Mouse (Mus musculus) adrenal gland, postnatal 4 days (tissue): ENCODE data around the gene Gm648. TPM values are rescaled to one million over a fixed set of nuclear protein-coding genes. Genes with fewer than 3 reads are reported as not detected.
"Not testable (repeated sequence)": the region's sequence is repeated elsewhere in the genome, so short reads cannot be mapped to it uniquely, and the experiment has no call there.

Source experiments
- DNase-seq, 2 experiments: peaks; one replicate each; pipeline ENCODE4 v3.0.0; 2021 to 2022; ENCODE audit warnings: low spot score in 2 of 2, mixed read lengths in 2 of 2
- long read RNA-seq, 2 experiments: library from polyadenylated mRNA; stranded (forward); transcript quantifications; one replicate each; pipeline ENCODE4 v2.0.0; 2021
- microRNA-seq: library from miRNA; unstranded; fragments of <30 nt; microRNA quantifications from one replicate; pipeline ENCODE4 v1.2.0, GENCODE M21; 2021
- total RNA-seq, 2 experiments: library from RNA; stranded (reverse); gene quantifications; 2 replicates each; pipeline ENCODE4 v1.2.3; 2021

Gene Gm648
- total RNA-seq, result under 1 TPM in 1 of 2 experiments, not detected in 1; 0.28 TPM
- long read RNA-seq, experiment 1, result 0 reads
- long read RNA-seq, experiment 2, result 0 reads

DNA sequence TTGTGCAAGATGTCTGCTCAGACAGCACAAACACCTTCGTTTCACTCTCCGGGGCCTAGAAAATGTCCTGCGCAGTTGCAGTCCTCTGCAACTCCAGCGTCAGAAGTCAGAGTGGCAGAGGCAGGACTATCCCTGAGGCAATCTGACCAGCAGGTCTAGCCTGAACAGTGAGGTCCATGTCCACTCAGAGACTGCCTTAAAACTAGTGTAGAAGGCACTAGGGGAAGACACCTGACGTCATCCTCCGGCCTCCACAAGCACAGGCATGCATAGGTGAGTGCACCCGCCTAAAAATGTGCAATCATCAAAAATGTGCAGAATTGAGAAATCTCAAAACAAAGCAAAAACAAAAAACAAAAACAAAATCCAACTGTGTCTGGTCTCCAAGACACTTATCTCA is at the start of gene Gm648:
TSS of gene Gm648 (minus strand) at position 101 of the 400 bp plus-strand sequence.
- DNase-seq, result no peak

- DNase-seq, result peak; percentile 68 to 73
Measured at GRCm38 (mm10) chrX:56597887-56598640, 48.7 kb upstream of the Gm648 start, which contains the start of gene Mmgt1. Mmgt1 (minus strand) TSS chrX:56598069.

DNA sequence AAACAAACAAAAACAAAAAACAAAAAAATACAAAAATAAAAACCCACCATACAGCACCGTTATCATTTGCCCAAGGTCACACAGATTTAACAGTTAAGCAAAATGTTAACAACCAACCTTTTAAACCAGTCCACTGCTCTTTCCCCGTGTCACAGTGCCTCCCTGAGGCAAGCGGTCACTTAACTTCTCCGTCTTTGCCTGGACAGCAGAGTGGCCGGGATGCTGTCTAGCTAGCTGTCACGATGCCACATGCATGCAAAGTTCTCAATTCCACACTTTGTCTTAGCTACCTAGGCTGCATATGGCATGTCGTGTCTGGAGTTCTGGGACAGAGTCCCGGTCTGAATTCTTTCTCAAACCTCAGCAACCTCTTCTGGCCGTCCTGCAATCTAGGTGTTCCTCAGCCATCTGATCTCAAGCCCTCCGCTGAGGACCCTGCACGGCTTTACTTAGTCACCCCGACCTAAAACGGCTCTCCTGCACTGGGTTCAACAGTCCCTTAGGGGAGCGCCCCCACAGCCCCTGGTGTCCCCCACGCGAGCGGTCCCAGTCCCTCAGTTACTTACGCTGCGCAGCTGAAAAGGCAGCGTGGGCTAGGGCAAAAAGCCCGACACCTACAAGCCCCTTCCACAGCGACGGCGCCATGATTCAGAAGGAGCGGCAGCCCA is 47.9 kb upstream of the Gm648 start:
- DNase-seq, result no peak

- no peak for DNase-seq
Measured at GRCm38 (mm10) chrX:56578200-56578599, 28.8 kb upstream of the Gm648 start.

GRCm38 (mm10) chrX:56572465-56572864 is 23.1 kb upstream of the Gm648 start:
- DNase-seq, result no peak

DNA sequence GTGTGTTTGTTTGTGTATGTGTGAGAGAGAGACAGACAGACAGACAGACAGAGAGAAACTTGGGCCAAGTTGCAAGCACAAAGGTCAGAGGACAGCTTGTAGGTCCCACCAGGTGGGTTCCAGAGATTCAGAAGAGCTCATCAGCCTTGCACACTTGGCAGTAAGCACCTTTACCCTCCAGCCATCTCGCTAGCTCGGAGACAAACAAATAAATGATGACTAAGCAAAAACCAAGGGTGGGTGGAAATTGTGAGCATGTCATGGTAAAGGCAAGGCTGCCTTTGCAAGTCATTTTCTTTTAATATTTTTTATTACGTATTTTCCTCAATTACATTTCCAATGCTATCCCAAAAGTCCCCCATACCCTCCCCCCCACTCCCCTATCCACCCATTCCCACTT is 4.2 kb upstream of the Gm648 start:
- no peak for DNase-seq

GRCm38 (mm10) chrX:56537162-56537561 is 12.2 kb downstream of the Gm648 start:
- DNase-seq, result no peak

GRCm38 (mm10) chrX:56531266-56531665 is 18.1 kb downstream of the Gm648 start:
- peak in 1 of 2 experiments; percentile 11 for DNase-seq

DNA sequence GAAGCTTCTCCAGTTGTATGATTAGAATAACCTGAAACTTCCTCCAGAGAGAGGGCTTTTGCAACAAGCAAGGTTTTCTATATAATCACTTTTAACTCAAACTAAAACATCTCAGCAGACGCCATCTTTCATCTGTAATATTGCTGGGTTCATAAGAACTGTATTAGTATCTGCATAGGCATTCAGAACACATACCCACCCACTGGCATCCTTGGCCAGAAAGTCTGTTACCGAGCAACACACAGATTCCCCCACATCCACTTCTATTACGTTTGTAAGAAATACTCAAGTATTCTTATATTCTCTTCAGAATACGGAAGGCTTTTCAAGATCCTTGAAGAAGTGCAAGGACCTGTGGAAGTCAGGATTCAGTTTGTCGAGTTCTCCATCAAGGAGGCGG is 25.0 kb downstream of the Gm648 start, which contains the start of gene Gm10477:
TSS of gene Gm10477 (plus strand) at position 301 of the 400 bp plus-strand sequence.
- DNase-seq, result not testable (repeated sequence)

DNA sequence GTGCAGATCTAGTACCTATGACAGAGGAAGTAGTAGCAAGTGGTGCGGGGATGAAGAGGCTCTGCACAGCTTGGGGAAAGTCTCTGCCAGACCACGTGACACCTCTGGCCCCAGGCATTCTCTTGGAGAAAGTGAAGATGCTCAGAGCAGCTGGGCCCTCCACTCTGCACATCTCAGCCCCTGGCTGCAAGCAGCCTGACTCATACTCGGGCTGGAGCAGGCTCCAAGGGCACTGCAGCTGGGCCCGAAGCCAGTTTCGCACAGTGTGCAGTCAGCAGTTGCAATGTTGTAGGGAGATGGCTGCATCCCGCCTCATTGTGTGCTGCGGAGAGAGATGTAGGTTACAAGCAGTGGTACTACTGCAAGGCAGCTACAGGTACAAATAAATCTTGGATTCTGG is 52.2 kb downstream of the Gm648 start:
- DNase-seq, result peak in 1 of 2 experiments; percentile 5

Small RNAs within 50 kb of the gene (microRNA-seq; reads per million reads assigned to microRNA genes)
- gene Mir5116, result not detected

Other genes with a start within 250 kb of the Gm648 start
- 1 to 10 TPM; 4.9 to 5.2 TPM for gene Zfp449, start 203.2 kb downstream of the Gm648 start, total RNA-seq
- 1 to 10 TPM; 2.6 to 2.7 TPM for gene Smim10l2a, start 175.0 kb downstream of the Gm648 start, total RNA-seq
- not detected for gene Gm2174, start 101.6 kb downstream of the Gm648 start, total RNA-seq
- 10 to 100 TPM; 47.1 to 60.3 TPM for gene Ints6l, start 94.7 kb downstream of the Gm648 start, total RNA-seq
- gene Gm10477, start 24.9 kb downstream of the Gm648 start, total RNA-seq, result not detected
- gene Mmgt1, start 48.5 kb upstream of the Gm648 start, total RNA-seq, result 10 to 100 TPM; 23.4 to 23.6 TPM
- gene Slc9a6, start 60.2 kb upstream of the Gm648 start, total RNA-seq, result 10 to 100 TPM; 20.5 to 25.2 TPM
- gene Fhl1, start 182.2 kb upstream of the Gm648 start, total RNA-seq, result 100 to 1,000 TPM in 1 of 2 experiments, 10 to 100 TPM in 1; 56.5 to 130 TPM